Mouse (Mus musculus): ENCODE measurements around the gene Iqschfp. TPM values are rescaled to one million over a fixed set of nuclear protein-coding genes. Genes with fewer than 3 reads are reported as not detected.

Iqschfp gene
- polyA plus RNA-seq, 1 experiment: not detected

DNA sequence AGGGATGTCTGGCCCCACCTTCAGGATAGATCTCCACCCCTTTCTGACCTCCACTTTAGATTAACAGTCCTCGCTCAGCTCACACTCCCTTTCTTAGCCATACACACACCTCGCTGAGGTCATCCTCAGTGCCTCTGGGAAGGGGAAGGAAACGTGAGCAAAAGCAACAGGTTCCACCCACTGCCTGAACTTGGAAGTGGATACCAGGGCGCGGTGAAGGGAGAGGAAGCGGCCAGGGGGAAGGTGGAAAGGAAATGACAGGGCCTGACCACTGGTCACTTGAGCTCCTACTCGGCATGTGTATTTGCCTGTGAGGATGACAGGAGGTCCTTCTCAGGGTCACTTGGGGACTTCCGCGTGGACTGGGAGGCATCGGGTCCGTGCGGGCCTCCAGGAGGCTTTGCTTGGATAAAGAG, 601.1 kb downstream of the Iqschfp start:
- no peak overlapping the region; the same call in 1 of the 2 replicates for H3K27ac ChIP-seq (ENCODE audit: control insufficient read depth, insufficient read depth, low read depth, low read length, poor library complexity)
- H3K4me3 ChIP-seq (replicated peaks; ENCODE audit: control insufficient read depth, low read depth, low read length): peak overlapping the region; percentile 39
- TF ChIP-seq POLR2A (IDR thresholded peaks at IDR 0.05; ENCODE audit: borderline replicate concordance, control insufficient read depth, low read depth, low read length): no peak
- TF ChIP-seq CTCF (IDR thresholded peaks at IDR 0.05; ENCODE audit: control insufficient read depth, insufficient read depth, low read length): no peak
- H3K4me1 ChIP-seq (ENCODE audit: control insufficient read depth, insufficient read depth, low read length): no peaks in the 10 kb centered on the region
- WGBS: 1% methylated on average over 12 of the region's 12 CpGs

DNA sequence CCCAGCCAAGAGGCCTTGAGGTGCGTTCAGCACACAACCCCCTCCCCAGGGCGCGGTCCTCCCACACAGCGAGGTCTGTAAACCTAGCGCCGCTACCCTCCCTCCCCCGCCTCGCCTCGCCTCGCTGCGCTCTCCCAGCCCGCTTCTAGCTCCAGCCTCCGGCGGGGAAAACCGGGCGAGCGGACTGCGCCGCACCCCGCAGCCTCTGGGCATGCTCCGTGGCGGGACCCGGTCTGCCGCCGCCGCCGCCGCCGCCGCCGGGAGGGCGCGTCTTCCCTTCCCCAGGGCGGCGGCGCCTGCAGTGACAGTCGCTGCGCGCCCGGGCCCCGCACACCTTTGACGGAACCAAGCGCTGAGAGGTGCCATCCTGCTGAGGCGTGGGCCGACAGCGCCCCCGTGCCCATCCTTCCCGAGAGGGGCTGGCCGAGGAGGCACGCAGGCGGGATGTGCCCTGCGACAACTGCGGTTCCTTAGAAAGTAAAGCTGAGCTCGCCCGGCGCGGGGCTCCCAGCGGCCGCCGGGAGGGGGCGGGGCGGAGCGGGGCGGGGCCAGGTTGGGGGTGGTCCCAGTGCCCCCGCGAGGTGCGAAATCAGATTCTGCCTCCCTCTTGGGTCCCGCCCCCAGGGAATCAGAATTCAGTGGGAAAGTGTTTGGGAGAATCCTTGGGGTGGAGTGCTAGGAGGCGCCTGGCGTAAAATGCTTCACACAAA, 601.7 kb downstream of the Iqschfp start:
- WGBS: 1% methylated on average over 66 of the region's 70 CpGs
- Histone ChIP-seq H3K27ac (ENCODE audit: control insufficient read depth, insufficient read depth, low read depth, low read length, poor library complexity) (no peak overlapping the region; the same call in 1 of the 2 replicates), H3K4me1 (ENCODE audit: control insufficient read depth, insufficient read depth, low read length) (no peaks in the 10 kb centered on the region), H3K4me3 (replicated peaks; ENCODE audit: control insufficient read depth, low read depth, low read length) (peak overlapping the region; percentile 75)
- TF ChIP-seq POLR2A (IDR thresholded peaks at IDR 0.05; ENCODE audit: borderline replicate concordance, control insufficient read depth, low read depth, low read length) (no peak), CTCF (IDR thresholded peaks at IDR 0.05; ENCODE audit: control insufficient read depth, insufficient read depth, low read length) (no peak)

DNA sequence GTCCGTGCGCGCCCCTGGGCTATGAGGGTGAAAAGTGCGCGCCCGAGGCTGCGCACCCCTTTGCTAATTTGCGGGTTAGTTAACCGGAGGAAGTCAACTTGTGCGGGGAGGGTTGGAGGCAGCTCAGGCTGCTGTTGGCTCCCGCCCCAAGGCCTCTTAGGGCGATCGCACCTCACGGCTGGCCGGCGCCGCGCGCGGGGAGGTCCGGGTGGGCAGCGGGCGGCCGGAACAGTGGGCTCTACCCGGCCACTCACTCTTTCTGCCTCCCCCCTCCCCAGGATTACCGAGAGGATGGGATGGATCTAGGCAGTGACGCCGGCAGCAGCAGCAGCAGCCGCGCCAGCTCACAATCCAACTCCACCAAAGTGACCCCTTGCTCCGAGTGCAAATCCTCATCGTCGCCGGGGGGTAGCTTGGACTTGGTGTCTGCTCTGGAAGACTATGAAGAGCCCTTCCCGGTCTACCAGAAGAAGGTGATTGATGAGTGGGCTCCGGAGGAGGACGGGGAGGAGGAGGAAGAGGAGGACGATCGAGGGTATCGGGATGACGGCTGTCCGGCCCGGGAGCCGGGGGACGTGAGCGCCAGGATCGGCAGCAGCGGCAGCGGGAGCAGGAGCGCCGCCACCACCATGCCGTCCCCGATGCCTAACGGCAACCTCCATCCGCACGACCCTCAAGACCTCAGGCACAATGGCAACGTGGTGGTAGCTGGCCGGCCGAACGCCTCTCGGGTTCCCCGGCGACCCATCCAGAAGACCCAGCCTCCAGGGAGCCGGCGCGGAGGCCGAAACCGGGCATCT, 602.5 kb downstream of the Iqschfp start:
- no peak for TF ChIP-seq CTCF (IDR thresholded peaks at IDR 0.05; ENCODE audit: control insufficient read depth, insufficient read depth, low read length)
- no peak for TF ChIP-seq POLR2A (IDR thresholded peaks at IDR 0.05; ENCODE audit: borderline replicate concordance, control insufficient read depth, low read depth, low read length)
- Histone ChIP-seq H3K27ac (ENCODE audit: control insufficient read depth, insufficient read depth, low read depth, low read length, poor library complexity) (no peak overlapping the region; the same call in 1 of the 2 replicates), H3K4me1 (ENCODE audit: control insufficient read depth, insufficient read depth, low read length) (no peaks in the 10 kb centered on the region), H3K4me3 (replicated peaks; ENCODE audit: control insufficient read depth, low read depth, low read length) (peak overlapping the region; percentile 45)
- under 1% methylated on average over 68 of the region's 68 CpGs for WGBS

DNA sequence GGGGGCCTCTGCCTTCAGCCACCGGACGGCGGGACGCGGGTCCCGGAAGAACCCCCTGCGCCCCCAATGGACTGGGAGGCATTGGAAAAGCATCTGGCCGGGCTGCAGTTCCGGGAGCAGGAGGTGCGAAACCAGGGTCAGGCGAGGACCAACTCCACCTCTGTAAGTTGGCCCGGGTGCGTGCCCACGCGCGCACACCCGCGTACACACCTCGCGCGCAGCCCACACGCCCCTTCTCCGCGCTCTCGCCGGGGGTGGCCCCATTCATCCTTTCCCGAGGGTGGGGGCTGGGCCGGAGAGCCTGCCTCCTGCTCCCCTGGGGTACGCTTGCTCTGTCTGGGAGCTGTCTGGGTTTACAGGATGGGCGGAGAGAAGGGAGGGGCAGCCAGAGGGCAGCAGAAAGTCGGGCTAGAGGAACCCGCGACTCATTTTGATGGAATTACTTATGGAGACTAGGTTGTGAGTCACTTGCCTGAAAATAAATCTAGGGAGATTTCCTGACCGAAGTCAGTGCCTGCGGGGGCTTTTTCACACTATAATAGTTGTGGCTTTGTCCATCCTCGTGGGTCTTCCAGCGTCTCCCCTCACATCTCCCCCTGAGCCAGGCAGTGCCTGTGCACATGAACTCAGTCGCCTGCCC, 603.2 kb downstream of the Iqschfp start:
- H3K4me3 ChIP-seq (replicated peaks; ENCODE audit: control insufficient read depth, low read depth, low read length): peak overlapping the region; percentile 45
- H3K27ac ChIP-seq (ENCODE audit: control insufficient read depth, insufficient read depth, low read depth, low read length, poor library complexity): no peak overlapping the region; the same call in 1 of the 2 replicates
- TF ChIP-seq CTCF (IDR thresholded peaks at IDR 0.05; ENCODE audit: control insufficient read depth, insufficient read depth, low read length): no peak
- no peak for TF ChIP-seq POLR2A (IDR thresholded peaks at IDR 0.05; ENCODE audit: borderline replicate concordance, control insufficient read depth, low read depth, low read length)
- 2% methylated on average over 38 of the region's 38 CpGs for WGBS
- no peaks in the 10 kb centered on the region for H3K4me1 ChIP-seq (ENCODE audit: control insufficient read depth, insufficient read depth, low read length)

DNA sequence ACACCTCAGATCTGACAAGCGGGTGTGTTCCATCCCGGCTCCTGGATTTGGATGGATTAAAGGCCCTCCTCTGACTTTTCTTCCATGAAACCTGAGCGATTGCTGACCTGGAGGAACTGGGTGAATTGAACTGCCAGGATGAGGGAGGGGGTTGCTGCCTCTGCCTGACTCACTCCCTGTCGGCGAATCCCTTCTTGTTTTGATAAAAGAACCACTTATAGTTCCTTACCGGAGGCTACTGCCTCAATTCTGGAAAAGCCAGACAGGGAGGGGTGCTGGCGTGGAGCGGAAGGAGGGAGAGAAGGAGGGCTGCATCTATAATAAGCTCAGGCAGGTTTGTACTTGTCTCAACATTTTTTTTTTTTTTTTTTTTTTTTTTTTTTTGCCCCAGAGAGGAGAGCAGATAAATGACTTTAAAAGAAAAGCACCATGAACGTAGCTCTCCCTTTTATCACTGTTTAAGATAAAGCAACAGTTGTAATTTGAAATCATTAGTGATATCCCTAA, 603.8 kb downstream of the Iqschfp start:
- TF ChIP-seq CTCF (IDR thresholded peaks at IDR 0.05; ENCODE audit: control insufficient read depth, insufficient read depth, low read length): no peak
- no peak for TF ChIP-seq POLR2A (IDR thresholded peaks at IDR 0.05; ENCODE audit: borderline replicate concordance, control insufficient read depth, low read depth, low read length)
- WGBS: 31% methylated on average over 9 of the region's 9 CpGs
- H3K4me1 ChIP-seq (ENCODE audit: control insufficient read depth, insufficient read depth, low read length): no peaks in the 10 kb centered on the region; the same call in 1 of the 2 replicates
- no peak overlapping the region for H3K27ac ChIP-seq (ENCODE audit: control insufficient read depth, insufficient read depth, low read depth, low read length, poor library complexity)
- H3K4me3 ChIP-seq (replicated peaks; ENCODE audit: control insufficient read depth, low read depth, low read length): no peak overlapping the region

DNA sequence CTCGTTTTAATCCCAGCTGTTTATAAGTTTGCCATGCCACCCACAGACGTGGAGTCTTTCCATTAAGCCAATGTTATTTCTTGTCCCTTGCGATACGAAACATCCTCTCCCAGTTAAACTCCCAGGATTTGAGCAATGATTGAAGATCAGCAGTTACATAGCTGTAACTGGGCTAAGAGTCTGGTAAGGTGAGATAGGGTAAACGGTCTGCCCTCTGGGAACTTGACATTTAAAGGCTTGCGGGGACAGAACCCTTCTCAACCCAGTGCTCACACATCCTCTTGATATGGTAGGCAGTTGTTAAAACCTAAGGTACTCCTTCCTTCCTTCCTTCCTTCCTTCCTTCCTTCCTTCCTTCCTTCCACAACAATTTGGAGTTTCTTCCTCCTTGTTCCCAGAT, 604.5 kb downstream of the Iqschfp start:
- Histone ChIP-seq H3K27ac (ENCODE audit: control insufficient read depth, insufficient read depth, low read depth, low read length, poor library complexity) (no peak overlapping the region), H3K4me3 (replicated peaks; ENCODE audit: control insufficient read depth, low read depth, low read length) (no peak overlapping the region), H3K4me1 (ENCODE audit: control insufficient read depth, insufficient read depth, low read length) (no peaks in the 10 kb centered on the region; the same call in 1 of the 2 replicates)
- 67% methylated on average over 6 of the region's 6 CpGs for WGBS
- TF ChIP-seq CTCF (IDR thresholded peaks at IDR 0.05; ENCODE audit: control insufficient read depth, insufficient read depth, low read length) (no peak), POLR2A (IDR thresholded peaks at IDR 0.05; ENCODE audit: borderline replicate concordance, control insufficient read depth, low read depth, low read length) (no peak)

DNA sequence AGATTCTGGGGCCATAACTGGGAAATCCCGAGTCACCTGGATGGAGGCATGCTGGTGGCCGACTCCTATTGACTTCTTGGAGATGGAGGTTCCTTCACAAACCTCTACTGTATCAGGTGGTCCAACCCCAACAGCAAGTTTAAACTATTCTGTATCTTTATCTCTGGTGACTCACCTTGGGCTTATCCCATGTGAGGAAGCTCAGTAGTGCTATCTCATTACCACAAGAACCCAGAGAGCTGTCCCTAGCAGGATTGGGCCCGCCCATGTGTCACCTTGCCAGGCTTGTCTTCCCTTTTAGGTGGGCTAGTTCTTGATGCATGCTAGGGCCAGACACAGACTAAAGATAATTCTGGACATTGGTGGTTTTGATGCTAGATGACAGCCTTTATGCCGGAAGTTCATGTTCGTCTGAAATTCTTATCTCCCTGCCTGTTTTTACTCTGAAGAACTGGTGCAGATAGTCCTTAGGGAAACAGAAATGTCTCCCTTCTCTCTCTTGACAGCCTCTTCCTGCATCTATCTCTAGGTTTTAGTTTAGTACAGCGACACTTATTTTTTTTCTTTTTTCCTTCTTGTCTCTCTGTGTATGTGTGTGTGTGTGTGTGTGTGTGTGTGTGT, 607.6 kb downstream of the Iqschfp start:
- WGBS: 52% methylated on average over 6 of the region's 6 CpGs
- Histone ChIP-seq H3K27ac (ENCODE audit: control insufficient read depth, insufficient read depth, low read depth, low read length, poor library complexity) (no peak overlapping the region), H3K4me3 (replicated peaks; ENCODE audit: control insufficient read depth, low read depth, low read length) (no peak overlapping the region), H3K4me1 (ENCODE audit: control insufficient read depth, insufficient read depth, low read length) (no peaks in the 10 kb centered on the region; the same call in 1 of the 2 replicates)
- TF ChIP-seq POLR2A (IDR thresholded peaks at IDR 0.05; ENCODE audit: borderline replicate concordance, control insufficient read depth, low read depth, low read length): no peak
- TF ChIP-seq CTCF (IDR thresholded peaks at IDR 0.05; ENCODE audit: control insufficient read depth, insufficient read depth, low read length): no peak
